Mouse (Mus musculus) small intestine, adult 2 months (tissue): ENCODE results near the gene Strbp.

Experiments
- CTCF ChIP-seq: fragments of 200-500 bp; IDR thresholded peaks from 2 replicates; pipeline ENCODE4 v1.5.1; 2012; ENCODE audit warnings: low read depth, mild to moderate bottlenecking, control low read depth, inconsistent platforms, low read length, moderate library complexity, mixed read lengths; ENCODE audit not compliant: insufficient replicate concordance, insufficient read length; ENCODE audit errors: extremely low read depth
- POLR2A ChIP-seq: fragments of 200-500 bp; IDR thresholded peaks from 2 replicates; pipeline ENCODE4 v1.6.1; 2012; ENCODE audit warnings: low read depth, mild to moderate bottlenecking, control low read depth, inconsistent platforms, low read length, moderate library complexity

GRCm38 (mm10) chr2:37529397-37529796, 174.3 kb downstream of the Strbp start:
- TF ChIP-seq CTCF (no peak), POLR2A (no peak)
